Mouse (Mus musculus) small intestine, adult 2 months (tissue): ENCODE measurements around the gene Scn3b.

Experiments
- CTCF ChIP-seq: fragments of 200-500 bp; IDR thresholded peaks from 2 replicates; pipeline ENCODE4 v1.5.1; 2012; ENCODE audit warnings: low read depth, mild to moderate bottlenecking, control low read depth, inconsistent platforms, low read length, moderate library complexity, mixed read lengths; ENCODE audit not compliant: insufficient replicate concordance, insufficient read length; ENCODE audit errors: extremely low read depth
- POLR2A ChIP-seq: fragments of 200-500 bp; IDR thresholded peaks from 2 replicates; pipeline ENCODE4 v1.6.1; 2012; ENCODE audit warnings: low read depth, mild to moderate bottlenecking, control low read depth, inconsistent platforms, low read length, moderate library complexity

GRCm38 (mm10) chr9:40235220-40235619, 33.8 kb upstream of the Scn3b start:
- TF ChIP-seq CTCF (no peak), POLR2A (no peak)
